Mouse (Mus musculus): ENCODE measurements around the gene Pcid2.
"Not testable (repeated sequence)": the region's sequence is repeated elsewhere in the genome, so short reads cannot be mapped to it uniquely, and the experiment has no call there.

The Pcid2 gene

DNA sequence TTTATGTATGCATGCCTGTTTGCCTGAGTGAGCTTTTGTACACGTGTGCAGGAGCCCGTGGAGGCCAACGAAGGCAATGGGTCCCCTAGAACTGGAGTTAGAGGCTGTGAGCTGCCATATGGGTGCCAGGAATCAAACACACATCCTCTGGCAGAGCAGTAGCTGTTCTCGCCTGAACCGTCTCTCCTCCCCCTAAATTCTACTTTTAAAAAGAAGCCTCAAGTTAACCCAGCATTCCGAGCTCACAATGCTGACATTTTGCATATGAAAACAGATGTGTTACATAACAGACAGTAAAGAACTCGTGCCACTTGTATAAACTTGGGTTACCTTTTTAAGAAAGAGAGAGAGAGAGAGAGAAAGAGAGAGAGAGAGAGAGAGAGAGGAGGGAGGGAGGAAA is 27.7 kb downstream of the Pcid2 start:
- DNase-seq (ENCODE audit: low spot score in 2 of 2), result no peak

DNA sequence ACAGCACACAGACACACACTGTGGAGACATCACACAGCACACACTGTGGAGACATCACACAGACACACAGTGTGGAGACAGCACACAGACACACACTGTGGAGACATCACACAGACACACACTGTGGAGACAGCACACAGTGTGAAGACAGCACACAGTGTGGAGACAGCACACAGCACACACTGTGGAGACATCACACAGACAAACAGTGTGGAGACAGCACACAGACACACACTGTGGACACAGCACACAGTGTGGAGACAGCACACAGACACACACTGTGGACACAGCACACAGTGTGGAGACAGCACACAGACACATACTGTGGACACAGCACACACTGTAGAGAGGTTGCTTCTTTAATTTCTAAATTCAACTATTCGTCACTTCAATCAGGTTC is 29.7 kb downstream of the Pcid2 start:
- not testable (repeated sequence) for DNase-seq (ENCODE audit: low spot score in 2 of 2)

DNA sequence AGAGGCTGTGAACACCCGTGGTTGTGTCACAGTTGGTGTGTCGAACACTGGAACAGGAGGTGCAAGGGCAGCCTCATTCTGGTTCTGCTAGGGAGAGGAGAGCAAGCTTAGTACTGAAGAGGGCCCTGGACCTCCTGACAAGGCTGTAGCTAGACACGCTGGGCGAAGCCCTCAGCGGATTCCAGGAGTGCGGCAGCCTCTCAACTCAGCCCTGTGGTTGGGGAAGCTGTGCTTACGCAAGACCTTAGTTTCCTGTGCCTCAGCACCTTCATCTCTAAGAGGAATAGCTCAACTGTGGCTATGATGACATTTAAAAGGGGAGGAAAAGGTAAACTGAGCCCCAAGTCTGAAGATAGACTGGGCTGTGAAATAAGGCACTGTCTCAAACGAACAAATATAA is 30.2 kb downstream of the Pcid2 start:
- no peak for DNase-seq (ENCODE audit: low spot score in 2 of 2)

DNA sequence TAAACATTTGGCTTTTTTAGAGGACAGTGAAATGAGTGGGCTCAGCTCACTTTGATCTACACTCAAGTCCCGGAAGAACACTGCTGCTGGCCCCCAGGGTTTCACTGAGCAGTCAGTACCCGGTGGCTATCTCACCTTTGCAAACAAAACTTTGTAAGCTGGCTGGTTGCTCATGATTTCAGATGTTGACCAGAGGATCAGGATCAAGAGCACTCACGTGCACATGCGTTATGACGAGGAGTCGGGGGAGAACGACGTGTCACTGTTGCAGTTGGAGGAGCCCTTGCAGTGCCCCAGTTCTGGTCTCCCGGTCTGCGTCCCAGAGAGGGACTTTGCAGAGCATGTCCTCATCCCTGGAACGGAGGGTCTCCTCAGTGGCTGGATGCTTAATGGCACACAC is 32.0 kb downstream of the Pcid2 start:
- no peak for DNase-seq (ENCODE audit: low spot score in 2 of 2)

DNA sequence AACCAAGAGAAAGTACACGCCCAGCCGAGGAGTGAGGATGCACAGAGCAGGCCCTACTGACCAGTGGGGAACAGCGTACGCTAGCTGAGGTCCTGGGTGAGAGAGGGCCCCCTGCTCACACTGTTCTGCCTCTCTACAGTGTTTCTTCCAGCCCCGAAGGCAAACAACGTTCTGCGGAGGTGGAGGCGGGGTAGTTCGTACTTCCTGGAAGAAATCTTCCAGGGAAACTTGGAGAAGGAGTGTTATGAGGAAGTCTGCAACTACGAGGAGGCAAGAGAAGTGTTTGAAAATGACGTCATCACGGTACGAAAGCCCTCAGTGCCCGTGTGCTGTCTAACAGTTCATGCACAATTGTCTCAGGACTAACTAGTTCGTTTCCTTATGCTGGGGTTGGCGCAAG is 42.1 kb downstream of the Pcid2 start:
- no peak for DNase-seq (ENCODE audit: low spot score in 2 of 2)

DNA sequence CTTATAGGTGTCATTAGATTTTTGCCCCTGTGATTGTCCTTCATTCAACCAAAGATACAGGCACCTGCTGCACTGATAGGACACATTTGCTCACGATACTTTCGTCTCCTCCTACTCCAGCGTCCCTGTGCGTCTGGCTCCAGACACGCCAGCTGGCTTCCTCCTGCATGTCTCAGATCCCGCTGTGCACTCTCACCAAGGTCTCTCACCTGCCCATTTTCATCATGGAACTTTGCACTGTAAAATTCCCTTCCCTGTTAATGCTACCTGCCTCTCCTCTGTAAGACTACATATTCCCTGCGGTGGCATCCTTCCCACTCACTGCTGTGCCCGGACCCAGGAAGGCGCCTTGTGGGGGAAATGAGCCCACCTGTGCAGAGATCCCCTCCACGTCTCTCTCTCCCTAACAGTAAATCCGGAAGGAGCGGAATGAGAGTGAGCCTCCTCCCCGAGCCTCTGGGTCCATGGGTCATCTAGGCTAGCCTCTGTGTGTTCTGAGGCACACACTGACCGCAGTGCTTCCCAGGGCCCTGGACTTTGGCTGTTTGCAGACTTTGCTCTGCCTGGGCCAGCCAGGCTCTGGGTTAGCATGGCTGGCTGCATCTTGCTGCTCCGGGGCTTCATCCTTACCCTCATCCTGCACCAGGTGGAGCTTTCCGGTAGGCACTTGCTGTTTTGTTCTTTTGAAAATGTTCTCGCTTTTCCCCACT is 44.7 kb downstream of the Pcid2 start, which contains the start of gene Proz:
Proz (plus strand) TSS at position 474 of the 710 bp plus-strand sequence.
- no peak for DNase-seq (ENCODE audit: low spot score in 2 of 2)

DNA sequence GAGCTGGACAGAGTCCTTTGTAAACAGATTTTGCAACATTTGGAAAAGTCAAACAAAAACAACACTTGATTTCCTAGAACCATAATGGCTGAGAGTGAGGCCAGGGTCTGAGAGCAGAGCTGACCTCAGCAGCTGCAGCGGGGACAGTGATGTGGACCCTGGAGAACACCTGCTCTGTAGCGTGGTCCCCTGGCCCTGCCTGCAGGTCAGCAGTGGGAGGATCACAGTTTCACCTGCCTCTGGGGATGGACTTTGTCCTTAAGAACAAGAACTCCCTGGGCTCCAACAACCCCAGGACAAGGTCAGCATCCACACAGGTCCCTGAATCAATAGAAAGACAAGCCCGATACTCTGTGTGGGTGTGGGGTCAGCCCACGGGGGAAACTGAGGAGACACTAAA is 47.9 kb downstream of the Pcid2 start:
- no peak for DNase-seq (ENCODE audit: low spot score in 2 of 2)

DNA sequence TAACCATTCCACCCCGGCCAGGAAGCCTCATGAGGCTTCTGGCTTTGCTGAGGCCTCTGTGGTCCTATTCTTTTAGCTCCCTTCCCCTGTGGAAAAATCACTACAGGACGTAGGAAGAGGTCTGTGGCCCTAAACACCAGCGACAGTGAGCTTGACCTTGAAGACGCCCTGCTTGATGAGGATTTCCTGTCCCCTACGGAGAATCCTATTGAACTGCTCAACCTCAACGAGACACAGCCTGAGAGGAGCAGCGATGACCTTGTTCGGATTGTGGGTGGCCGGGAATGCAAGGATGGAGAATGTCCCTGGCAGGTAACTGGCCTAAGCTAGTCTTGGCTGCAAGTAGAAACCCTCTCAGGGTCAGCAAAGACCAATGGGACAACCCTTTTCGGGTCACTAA is 54.7 kb downstream of the Pcid2 start:
- DNase-seq (ENCODE audit: low spot score in 2 of 2), result no peak

DNA sequence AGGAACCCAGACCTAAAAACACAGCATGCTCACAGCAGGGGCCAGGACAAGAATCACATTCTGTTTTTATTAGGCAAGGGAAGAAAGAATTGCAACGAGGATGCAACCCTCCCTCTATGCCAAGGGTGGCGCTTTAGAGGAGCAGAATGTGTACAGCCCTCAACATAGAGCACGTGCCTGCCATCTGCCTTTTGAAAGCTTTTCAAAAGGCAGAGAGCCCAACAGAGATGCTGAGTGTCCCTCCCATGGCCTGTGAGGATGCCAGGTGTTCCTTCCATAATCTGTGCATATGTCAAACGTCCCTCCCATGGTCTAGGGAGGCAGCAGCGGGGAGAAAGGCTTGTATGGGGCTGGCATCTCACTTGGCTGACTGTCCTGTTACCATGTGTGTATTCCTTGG is 57.6 kb downstream of the Pcid2 start:
- DNase-seq (ENCODE audit: low spot score in 2 of 2), result no peak

DNA sequence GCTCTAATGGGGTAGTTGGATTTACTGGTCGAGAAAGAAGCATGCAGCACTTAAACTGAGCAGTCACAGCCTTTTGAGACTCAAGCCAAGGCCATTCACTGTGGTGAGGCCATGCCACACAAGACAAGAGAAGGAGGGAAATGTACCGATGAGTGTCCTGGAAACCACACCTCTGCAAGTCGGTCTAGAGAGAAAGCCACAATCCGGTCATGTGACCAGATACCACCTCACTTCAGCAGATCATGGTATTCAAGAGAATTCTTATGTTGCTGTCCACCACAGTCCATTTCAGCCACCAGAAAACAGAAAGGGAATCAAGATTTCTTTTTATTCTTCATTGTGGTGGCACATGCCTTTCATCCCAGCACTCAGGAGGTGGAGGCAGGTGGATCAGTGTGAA is 63.8 kb downstream of the Pcid2 start:
- no peak for DNase-seq (ENCODE audit: low spot score in 2 of 2)

DNA sequence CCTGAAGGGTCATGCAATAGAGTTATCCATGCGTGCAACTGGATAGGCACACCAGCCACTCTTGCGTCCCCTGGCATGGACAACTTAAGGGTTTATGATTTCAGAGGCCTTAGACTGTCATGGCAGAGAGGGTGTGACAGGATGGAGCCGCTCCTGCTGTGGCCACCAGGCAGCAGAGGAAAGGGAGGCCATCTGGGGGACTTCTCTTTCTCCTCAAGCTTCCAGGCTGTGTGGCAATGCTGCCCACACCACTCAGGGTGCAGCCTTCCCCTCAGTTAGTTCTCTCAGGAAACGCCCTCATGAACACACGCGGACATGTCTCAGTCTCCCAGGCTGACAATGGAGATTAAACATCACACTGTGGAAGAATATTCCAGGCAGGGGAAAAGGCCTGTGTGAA is 66.2 kb downstream of the Pcid2 start:
- no peak for DNase-seq (ENCODE audit: low spot score in 2 of 2)

DNA sequence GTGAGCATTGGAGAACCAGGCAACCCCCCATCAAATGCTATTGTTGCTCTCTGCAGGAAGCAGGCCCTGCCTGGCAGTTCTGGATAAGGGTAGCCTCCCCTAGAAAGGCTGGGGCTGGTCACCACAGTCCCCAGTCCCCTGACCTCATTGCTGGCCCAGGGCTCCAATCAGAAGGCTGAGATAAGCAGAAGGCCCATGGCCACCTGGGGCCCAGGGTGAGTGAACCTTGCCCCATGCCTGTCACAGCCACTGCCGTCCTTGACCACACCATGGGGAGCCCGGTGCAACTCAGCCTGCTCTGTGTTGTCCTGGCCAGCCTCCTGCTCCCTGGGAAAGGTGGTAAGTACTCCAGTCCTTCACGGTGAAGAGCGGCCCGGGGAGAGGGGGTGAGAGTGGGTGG is 67.7 kb downstream of the Pcid2 start:
- no peak for DNase-seq (ENCODE audit: low spot score in 2 of 2)

DNA sequence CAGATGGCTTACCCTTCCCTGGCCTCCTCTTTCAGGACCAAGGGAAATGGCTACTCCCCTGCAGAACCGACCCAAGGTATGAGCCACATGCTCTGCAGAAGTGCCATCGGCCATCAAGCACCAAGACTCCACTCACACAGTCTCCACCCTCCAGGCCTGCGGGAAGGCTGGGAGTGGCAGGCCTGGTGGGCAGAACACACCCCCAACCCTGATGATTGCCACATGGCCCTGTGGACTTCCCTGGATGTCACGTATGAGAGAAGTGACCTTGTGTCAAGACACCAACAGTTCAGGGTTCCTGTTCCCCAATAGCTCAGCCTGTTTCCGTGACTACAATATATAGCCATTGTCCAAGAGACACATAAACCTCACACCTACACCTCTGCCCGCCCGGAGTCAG is 68.2 kb downstream of the Pcid2 start, which contains the start of gene F10:
F10 (plus strand) TSS at position 294 of the 400 bp plus-strand sequence.
- DNase-seq (ENCODE audit: low spot score in 2 of 2), result no peak

DNA sequence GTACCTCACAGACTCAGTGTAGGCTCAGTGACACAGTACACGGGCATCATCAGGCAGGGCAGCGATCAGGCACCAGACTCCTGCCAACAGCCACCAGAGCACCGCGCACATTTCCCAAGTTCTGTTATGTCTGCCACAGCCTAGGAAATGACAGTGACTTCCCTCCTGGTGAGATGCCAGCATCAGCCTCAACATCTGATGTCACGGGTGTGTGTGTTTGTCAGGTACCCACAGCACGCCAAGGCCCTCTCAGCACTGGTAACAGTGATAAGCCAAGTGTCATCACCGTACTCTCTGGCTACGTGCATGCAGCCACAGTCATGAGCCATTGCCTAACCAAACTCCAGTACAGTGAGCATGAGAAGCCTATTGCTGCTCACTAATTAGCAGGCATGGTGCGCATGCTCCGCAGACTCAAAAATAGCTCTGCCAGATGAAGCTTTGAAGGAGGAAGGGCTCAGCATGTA is 68.9 kb downstream of the Pcid2 start:
- no peak for DNase-seq (ENCODE audit: low spot score in 2 of 2)

DNA sequence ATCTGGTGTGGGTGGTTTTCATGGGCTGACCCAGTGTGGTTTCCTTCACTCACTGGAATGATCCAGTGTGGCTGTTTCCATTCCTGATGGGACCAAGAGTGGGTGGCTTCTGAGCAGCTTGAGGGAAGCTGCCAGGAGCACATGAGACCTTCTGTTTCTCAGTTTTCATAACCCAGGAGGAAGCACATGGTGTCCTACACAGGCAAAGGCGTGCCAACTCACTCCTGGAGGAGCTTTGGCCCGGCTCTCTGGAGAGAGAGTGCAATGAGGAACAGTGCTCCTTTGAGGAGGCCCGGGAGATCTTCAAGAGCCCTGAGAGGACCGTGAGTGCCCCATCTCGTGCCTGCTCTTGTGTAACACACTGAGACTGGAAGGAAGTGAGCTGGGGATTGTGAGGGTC is 76.8 kb downstream of the Pcid2 start:
- no peak for DNase-seq (ENCODE audit: low spot score in 2 of 2)

DNA sequence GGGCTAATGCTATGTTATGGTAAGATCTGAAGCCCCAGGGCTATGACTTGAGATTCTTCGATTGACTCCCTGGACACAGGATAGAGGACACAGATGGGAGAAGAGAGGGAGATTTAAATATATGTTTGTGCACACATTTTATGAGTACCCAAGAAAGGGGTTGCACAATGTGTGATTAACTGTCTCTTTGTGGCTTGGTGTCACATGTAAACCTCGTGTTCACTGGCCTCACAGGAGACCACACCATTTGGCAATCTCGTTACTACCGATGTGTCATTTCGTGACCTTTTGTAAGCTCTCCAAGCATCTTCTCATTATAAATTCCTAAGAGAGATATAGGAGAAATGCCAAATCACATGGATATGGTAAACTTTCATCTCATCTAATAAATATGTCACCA is 77.6 kb downstream of the Pcid2 start:
- no peak for DNase-seq (ENCODE audit: low spot score in 2 of 2)

All from cerebellum, postnatal 4 days (tissue).